Mouse (Mus musculus): Measurements from ENCODE around the gene Pcolce. TPM values are rescaled to one million over a fixed set of nuclear protein-coding genes. Genes with fewer than 3 reads are reported as not detected.

The Pcolce gene
- polyA plus RNA-seq, 1 experiment from 2014 or later = 9.3 TPM

DNA sequence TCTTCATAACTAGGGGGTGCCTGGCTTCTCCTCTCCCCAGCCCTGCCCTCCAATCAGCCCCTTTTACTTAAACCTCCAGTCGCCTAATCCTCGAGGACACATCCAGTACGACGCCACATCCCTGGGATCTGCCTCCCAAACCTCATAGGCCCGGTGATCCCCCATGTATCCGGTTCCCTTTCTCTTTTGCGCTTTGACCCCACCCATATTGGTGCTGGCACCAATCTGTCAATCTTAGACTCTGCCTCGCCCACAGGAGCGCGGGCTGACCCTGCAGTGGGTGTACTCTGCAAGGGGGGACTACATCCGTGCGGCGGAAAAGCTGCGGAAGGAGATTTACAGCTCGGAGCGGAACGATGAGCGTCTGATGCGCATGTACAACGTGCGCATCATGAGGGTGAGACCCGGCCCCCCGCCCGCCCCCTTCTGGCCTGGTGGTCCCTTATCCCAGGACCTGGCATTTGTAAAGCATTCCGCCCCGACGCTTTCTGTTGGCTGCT is 29.9 kb downstream of the Pcolce start:
- no peaks in the 10 kb centered on the region for H3K36me3 ChIP-seq
- peaks cover 13% of the 10 kb centered on the region for H3K4me1 ChIP-seq
- H3K4me2 ChIP-seq (replicated peaks) = peak overlapping the region; percentile 57
- WGBS = 21% methylated on average over 27 of the region's 27 CpGs
- no peaks in the 10 kb centered on the region for H3K27me3 ChIP-seq
- ATAC-seq (replicated peaks) = peak; percentile 85
- H3K4me3 ChIP-seq = peak overlapping the region; percentile 45
- no peaks in the 10 kb centered on the region for H3K9me3 ChIP-seq
- H3K9ac ChIP-seq (replicated peaks) = peak overlapping the region; percentile 58
- peak overlapping the region; percentile 83 for H3K27ac ChIP-seq (replicated peaks)

DNA sequence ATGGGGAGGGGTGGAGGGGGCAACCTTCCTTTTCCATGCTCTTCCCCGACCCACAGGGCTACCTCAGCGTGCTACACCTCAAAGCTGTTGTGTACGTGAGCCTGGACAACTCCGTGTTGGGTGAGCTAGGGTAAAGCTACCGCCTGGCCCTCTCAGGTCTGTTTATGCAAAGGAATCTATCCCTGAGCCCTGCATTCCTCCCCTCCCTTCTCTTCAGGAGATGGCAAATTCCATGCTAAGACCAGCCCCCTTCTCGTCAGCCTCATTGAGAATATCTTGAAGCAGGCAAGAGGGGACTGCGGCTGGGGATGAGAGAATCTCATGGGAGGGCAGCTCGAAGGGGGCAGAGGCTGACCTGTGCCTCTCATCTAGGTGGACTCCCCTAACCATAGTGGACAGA is 30.9 kb downstream of the Pcolce start:
- Histone ChIP-seq H3K4me1 (peaks cover 13% of the 10 kb centered on the region), H3K9me3 (no peaks in the 10 kb centered on the region), H3K27me3 (no peaks in the 10 kb centered on the region), H3K36me3 (no peaks in the 10 kb centered on the region), H3K9ac (replicated peaks) (no peak overlapping the region), H3K4me3 (peak overlapping the region; percentile 45; the same call in 1 of the 2 replicates), H3K27ac (replicated peaks) (peak overlapping the region; percentile 83), H3K4me2 (replicated peaks) (peak overlapping the region; percentile 57)
- WGBS = 48% methylated on average over 8 of the region's 8 CpGs
- ATAC-seq (replicated peaks) = no peak

DNA sequence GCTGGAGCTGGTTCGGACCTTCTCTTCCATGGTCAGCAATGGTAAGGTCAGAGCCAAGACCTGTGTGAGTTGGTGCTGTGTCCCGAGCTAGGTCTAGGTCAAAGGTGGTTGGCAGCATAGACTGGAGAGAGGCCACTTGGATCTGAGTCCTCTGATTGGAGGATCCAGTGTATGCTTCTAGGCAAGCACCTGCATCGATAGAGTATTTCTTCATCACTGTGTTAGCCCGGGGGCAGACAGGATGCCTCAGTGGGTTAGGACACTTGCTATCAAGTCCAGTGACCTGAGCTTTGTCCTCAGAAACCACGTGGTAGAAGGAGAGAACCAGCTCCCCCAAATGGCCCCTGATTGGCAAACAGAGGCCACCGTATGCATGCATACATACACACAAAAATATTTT is 33.3 kb downstream of the Pcolce start:
- no peak overlapping the region for H3K4me2 ChIP-seq (replicated peaks)
- 83% methylated on average over 6 of the region's 6 CpGs for WGBS
- no peak for ATAC-seq (replicated peaks)
- H3K4me1 ChIP-seq = peaks cover 13% of the 10 kb centered on the region
- H3K27ac ChIP-seq (replicated peaks) = no peak overlapping the region
- H3K27me3 ChIP-seq = no peaks in the 10 kb centered on the region
- H3K9me3 ChIP-seq = no peaks in the 10 kb centered on the region
- H3K36me3 ChIP-seq = no peaks in the 10 kb centered on the region
- no peak overlapping the region for H3K4me3 ChIP-seq
- H3K9ac ChIP-seq (replicated peaks) = no peak overlapping the region

GRCm38 (mm10) chr5:137574470-137574901 is 39.1 kb downstream of the Pcolce start:
- H3K4me2 ChIP-seq (replicated peaks) = peak overlapping the region; percentile 46
- no peak for ATAC-seq (replicated peaks)
- 10% methylated on average over 27 of the region's 27 CpGs for whole genome bisulfite sequencing

GRCm38 (mm10) chr5:137570691-137571586 is 42.6 kb downstream of the Pcolce start:
- 85% methylated on average over 17 of the region's 17 CpGs for WGBS
- Histone ChIP-seq H3K4me1 (peaks cover 6% of the 10 kb centered on the region), H3K36me3 (peaks cover 7% of the 10 kb centered on the region; the same call in 1 of the 2 replicates), H3K9me3 (no peaks in the 10 kb centered on the region), H3K27ac (replicated peaks) (no peak overlapping the region), H3K4me3 (no peak overlapping the region), H3K9ac (replicated peaks) (no peak overlapping the region), H3K27me3 (no peaks in the 10 kb centered on the region), H3K4me2 (replicated peaks) (no peak overlapping the region)
- no peak for ATAC-seq (replicated peaks)

More at GRCm38 (mm10) chr5:137574470-137574901, 39.1 kb downstream of the Pcolce start:
- no peaks in the 10 kb centered on the region for H3K36me3 ChIP-seq
- H3K27ac ChIP-seq (replicated peaks) = no peak overlapping the region
- no peaks in the 10 kb centered on the region for H3K27me3 ChIP-seq
- peak overlapping the region; percentile 27 for H3K4me3 ChIP-seq
- H3K4me1 ChIP-seq = peaks cover 6% of the 10 kb centered on the region
- no peaks in the 10 kb centered on the region for H3K9me3 ChIP-seq
- peak overlapping the region; percentile 30; the same call in 1 of the 2 replicates for H3K9ac ChIP-seq (replicated peaks)

DNA sequence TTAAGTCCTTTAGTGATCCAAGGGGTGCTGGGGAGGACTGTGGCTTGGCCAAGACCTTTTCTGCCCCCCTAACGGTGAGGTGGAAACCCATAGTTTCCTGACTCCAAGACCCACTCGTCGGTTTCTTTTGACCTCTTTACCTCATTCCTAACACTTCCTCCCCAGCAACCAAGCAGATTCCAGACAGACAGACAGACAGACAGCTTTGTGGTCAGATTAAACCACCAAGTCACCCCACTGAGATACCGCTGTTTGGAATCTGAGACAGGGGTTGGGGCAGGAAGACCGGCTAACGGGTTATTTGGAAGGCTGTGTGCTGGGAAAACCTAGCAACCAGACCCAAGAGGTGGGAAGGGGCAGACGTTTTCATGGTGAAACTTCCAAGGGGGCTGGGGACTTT is 43.4 kb downstream of the Pcolce start:
- Histone ChIP-seq H3K36me3 (peaks cover 7% of the 10 kb centered on the region; the same call in 1 of the 2 replicates), H3K9ac (replicated peaks) (no peak overlapping the region), H3K4me3 (no peak overlapping the region), H3K27me3 (no peaks in the 10 kb centered on the region), H3K4me1 (peaks cover 6% of the 10 kb centered on the region), H3K4me2 (replicated peaks) (no peak overlapping the region), H3K27ac (replicated peaks) (no peak overlapping the region), H3K9me3 (no peaks in the 10 kb centered on the region)
- no peak for ATAC-seq (replicated peaks)
- WGBS = 66% methylated on average over 7 of the region's 7 CpGs

GRCm38 (mm10) chr5:137569665-137570064 is 43.9 kb downstream of the Pcolce start, which contains the start of gene Tfr2:
TSS of gene Tfr2 (plus strand) at chr5:137569840.
- H3K9me3 ChIP-seq = no peaks in the 10 kb centered on the region
- H3K27me3 ChIP-seq = no peaks in the 10 kb centered on the region
- WGBS = 41% methylated on average over 9 of the region's 9 CpGs
- no peak within 1 kb of the TSS for H3K27ac ChIP-seq (replicated peaks)
- no peak for ATAC-seq (replicated peaks)
- H3K36me3 ChIP-seq = peaks cover 11% of the 10 kb centered on the region; the same call in 1 of the 2 replicates
- H3K4me1 ChIP-seq = peaks cover 5% of the 10 kb centered on the region
- H3K4me3 ChIP-seq = no peak within 1 kb of the TSS
- no peak within 1 kb of the TSS for H3K4me2 ChIP-seq (replicated peaks)
- no peak within 1 kb of the TSS for H3K9ac ChIP-seq (replicated peaks)

- no peak overlapping the region for H3K27ac ChIP-seq (replicated peaks)
- H3K4me2 ChIP-seq (replicated peaks) = no peak overlapping the region
- H3K9ac ChIP-seq (replicated peaks) = no peak overlapping the region
- 76% methylated on average over 12 of the region's 12 CpGs for WGBS
- no peaks in the 10 kb centered on the region for H3K4me1 ChIP-seq
- no peak overlapping the region for H3K4me3 ChIP-seq
- H3K9me3 ChIP-seq = no peaks in the 10 kb centered on the region
- no peak for ATAC-seq (replicated peaks)
- H3K27me3 ChIP-seq = no peaks in the 10 kb centered on the region
- H3K36me3 ChIP-seq = peaks cover 13% of the 10 kb centered on the region; the same call in 1 of the 2 replicates
These were observed 44.6 kb downstream of the Pcolce start for GRCm38 (mm10) chr5:137569031-137569430.

DNA sequence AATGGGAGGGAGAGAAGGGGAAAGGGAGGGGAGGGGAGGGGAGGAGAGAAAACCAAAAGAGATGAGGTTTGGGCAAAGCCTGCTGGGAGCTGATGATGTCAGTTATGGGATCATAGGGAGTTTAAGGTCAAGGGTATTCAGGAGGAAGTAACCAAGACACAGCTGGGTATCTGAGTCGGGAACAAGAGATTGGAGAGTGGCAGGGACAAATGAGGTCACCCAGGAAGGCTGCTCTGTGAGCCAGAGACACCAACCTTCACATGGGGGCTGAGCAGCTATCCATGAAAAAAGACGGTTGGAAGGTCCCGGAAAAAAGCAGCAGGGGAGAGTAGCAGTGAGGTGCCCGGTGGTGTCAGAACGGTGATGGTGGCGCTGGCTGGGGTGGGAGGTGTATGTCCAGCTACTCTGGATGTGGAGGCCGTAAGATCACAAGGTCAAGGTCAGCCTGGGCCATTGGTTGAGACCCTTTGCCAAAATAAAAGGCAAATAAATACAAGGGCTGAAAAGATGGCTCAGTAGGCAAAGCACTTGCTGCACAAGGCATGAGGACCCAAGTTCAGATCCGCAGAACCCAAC is 45.3 kb downstream of the Pcolce start:
- peaks cover 13% of the 10 kb centered on the region; the same call in 1 of the 2 replicates for H3K36me3 ChIP-seq
- H3K27ac ChIP-seq (replicated peaks) = no peak overlapping the region
- H3K9me3 ChIP-seq = no peaks in the 10 kb centered on the region
- no peaks in the 10 kb centered on the region for H3K27me3 ChIP-seq
- no peak overlapping the region for H3K9ac ChIP-seq (replicated peaks)
- ATAC-seq (replicated peaks) = no peak
- H3K4me3 ChIP-seq = no peak overlapping the region
- H3K4me1 ChIP-seq = no peaks in the 10 kb centered on the region
- 82% methylated on average over 8 of the region's 8 CpGs for WGBS
- H3K4me2 ChIP-seq (replicated peaks) = no peak overlapping the region

- Histone ChIP-seq H3K36me3 (peaks cover 13% of the 10 kb centered on the region; the same call in 1 of the 2 replicates), H3K4me1 (no peaks in the 10 kb centered on the region), H3K9ac (replicated peaks) (no peak overlapping the region), H3K4me2 (replicated peaks) (no peak overlapping the region), H3K27me3 (no peaks in the 10 kb centered on the region), H3K27ac (replicated peaks) (no peak overlapping the region), H3K9me3 (no peaks in the 10 kb centered on the region), H3K4me3 (no peak overlapping the region)
- ATAC-seq (replicated peaks) = no peak
- 98% methylated on average over 5 of the region's 5 CpGs for WGBS
These were observed 47.2 kb downstream of the Pcolce start for GRCm38 (mm10) chr5:137566416-137566815.

DNA sequence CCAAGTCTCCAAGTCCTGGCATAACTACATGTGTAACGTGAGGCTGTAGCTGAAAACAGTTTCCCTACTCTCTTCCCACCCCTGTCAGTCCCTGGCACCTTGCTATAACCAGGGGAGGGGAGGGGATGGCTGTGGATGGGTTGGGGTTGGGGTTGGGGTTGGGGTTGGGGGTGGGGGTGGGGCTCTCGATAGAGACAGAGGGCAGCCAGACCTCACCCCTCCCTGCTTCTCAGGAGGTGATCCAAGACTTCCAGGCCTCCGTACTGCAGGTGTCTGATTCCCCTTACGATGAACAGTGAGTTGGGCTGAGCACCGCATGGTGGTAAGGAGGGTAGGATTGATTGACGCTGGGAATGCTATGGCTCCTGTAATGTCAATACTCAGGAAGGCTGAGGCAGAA is 47.8 kb downstream of the Pcolce start:
- Histone ChIP-seq H3K9ac (replicated peaks) (no peak overlapping the region), H3K9me3 (no peaks in the 10 kb centered on the region), H3K27me3 (no peaks in the 10 kb centered on the region), H3K4me1 (no peaks in the 10 kb centered on the region), H3K4me2 (replicated peaks) (no peak overlapping the region), H3K4me3 (no peak overlapping the region), H3K27ac (replicated peaks) (no peak overlapping the region), H3K36me3 (peaks cover 13% of the 10 kb centered on the region; the same call in 1 of the 2 replicates)
- WGBS = 74% methylated on average over 6 of the region's 6 CpGs
- no peak for ATAC-seq (replicated peaks)

GRCm38 (mm10) chr5:137562965-137563364 is 50.6 kb downstream of the Pcolce start:
- no peaks in the 10 kb centered on the region for H3K27me3 ChIP-seq
- H3K9ac ChIP-seq (replicated peaks) = no peak overlapping the region

More at GRCm38 (mm10) chr5:137562965-137563364, 50.6 kb downstream of the Pcolce start:
- ATAC-seq (replicated peaks) = no peak
- Histone ChIP-seq H3K9me3 (no peaks in the 10 kb centered on the region), H3K36me3 (peaks cover 13% of the 10 kb centered on the region; the same call in 1 of the 2 replicates), H3K27ac (replicated peaks) (no peak overlapping the region), H3K4me3 (no peak overlapping the region), H3K4me2 (replicated peaks) (no peak overlapping the region), H3K4me1 (no peaks in the 10 kb centered on the region)
- 73% methylated on average over 10 of the region's 10 CpGs for WGBS

Measured in forebrain, embryonic 15.5 days (tissue).